Mouse (Mus musculus): ENCODE results near the gene Mcrip2.
"Not testable (repeated sequence)": the region's sequence is repeated elsewhere in the genome, so short reads cannot be mapped to it uniquely, and the experiment has no call there.

The Mcrip2 gene

DNA sequence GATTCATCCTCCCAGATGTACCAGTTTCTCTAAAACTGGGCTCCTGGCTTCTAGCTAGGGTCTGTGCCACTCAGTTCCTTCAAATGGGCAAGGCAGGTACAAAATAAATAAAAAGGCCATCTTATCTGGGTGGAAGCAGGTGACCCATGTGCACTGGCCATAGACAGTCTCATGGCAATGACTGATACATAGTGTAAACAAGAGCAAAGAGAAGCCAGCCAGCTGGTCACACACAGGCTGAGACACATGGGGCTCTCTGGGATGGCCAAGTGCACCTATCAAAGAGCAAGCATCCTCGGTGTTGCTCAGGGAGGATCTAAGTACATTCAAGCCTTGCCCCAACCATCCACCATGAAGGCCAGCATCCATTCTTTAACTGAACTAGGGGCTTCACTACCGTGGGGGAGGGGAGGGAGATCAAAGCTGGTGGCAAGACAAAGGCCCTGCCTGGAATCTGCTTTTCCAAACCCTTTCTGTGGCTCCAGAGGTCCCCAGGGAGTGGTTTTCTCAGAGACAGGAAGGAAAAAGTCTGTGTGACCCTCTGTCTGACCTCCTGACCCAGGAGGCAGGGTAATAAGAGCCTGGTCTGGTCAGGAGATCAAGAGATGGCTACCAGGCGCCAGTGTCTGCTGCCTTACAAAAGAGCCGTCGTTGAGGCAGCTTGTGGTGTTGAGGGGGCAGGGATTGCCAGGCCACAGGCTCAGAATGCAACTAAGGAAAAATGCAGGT is 12.5 kb upstream of the Mcrip2 start:
- DNase-seq (ENCODE audit: low read depth), result no peak

DNA sequence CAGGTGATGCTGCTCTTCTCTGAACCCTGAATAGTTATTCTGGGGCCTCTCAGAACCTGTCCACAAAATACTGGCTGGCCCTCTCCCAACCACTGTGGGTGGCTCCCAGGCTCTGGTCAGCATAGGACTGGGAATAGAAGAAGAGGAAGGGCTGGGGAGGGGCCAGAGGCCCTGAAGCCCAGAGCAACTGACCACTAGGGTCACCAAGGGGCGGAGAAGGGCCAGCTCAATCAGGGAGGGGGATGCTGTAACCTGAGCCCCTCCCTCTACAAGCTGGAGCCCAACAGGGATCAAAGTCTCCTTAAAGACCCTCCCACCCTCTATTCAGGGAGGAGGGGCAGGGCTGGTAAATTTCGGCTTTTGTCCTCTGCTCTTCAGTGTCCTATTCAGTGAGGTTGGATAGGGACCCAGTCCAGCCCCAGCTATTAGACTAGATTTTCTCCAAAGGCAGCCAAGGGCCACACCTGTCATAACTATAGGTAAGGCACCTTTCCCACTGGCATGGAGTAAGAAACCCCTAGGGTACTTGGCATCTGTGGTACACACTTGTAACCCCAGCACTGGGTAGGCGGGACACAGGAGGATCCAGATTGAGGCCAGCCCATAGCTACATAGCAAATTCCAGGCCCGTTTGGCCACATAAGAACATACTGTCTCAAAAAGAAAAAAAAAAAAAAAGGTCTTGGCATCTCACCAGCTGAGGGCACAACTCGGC is 11.8 kb upstream of the Mcrip2 start, which contains the start of gene Wfikkn1:
Gene Wfikkn1 (minus strand): TSS at position 663 of the 715 bp plus-strand sequence.
- no peak for DNase-seq (ENCODE audit: low read depth)

GRCm38 (mm10) chr17:25879750-25880149 is 11.2 kb upstream of the Mcrip2 start:
- no peak for DNase-seq (ENCODE audit: low read depth)

DNA sequence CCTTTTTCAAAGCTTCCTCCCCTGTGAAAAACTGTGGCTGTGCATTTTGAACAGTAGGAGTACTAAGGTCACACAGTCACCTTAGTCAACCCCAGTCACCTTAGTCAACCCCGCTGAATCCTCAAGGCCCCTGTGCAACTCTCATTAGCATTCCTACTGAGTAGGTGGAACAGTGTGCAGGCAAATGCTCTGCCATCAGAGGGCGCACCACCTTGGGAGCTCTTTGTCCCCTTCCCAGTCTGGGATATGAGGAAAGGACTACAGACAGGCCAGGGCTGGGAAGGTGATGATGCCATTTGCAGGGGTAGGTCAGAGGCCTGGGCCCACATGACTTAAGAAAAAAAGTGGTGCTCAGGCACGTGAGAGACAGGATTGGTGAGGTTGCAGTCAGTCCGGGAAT is 10.7 kb upstream of the Mcrip2 start:
- no peak for DNase-seq (ENCODE audit: low read depth)

GRCm38 (mm10) chr17:25878611-25879180 is 10.1 kb upstream of the Mcrip2 start:
- no peak for DNase-seq (ENCODE audit: low read depth)

DNA sequence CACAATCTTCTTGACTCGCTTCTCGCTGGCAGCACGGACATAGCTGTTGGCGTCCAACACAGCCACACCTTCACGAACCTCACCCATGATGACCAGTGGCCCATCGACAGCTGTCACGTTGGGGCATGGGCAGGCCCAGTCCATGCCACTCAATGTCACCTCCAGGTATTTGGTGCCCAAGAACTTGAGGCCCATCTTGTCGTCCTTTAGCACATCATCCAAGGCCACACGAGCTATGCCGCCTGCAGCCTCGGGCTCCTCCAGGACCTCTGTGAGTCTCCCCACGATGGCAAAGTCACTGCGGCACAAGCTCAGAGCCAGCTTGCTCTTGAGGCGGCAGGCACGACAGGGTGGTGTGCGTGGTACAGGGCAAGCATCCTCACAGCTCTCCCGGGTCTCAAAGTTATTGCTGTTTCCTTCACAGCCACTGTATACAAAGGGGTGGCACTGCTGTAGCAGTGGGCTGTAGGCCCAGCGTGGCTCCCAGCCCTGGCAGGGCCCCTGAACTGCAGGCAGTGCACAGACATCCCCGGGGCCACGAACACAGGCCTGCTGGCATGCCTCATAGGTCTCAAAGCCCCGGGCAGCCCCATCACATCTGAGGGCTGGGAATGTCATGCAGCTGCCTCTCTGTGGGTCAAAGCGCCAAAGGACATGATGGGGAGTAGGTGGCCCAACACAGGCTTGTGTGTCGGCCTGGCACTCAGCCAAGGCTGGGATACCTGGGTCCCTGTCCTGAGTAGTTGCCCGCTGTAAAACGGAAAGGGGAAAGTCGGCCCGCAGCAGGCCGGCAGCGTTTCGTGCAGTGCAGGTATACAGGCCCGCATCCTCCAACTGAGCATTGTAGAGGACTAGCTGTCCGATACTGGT is 9.4 kb upstream of the Mcrip2 start:
- DNase-seq (ENCODE audit: low read depth), result no peak

GRCm38 (mm10) chr17:25877025-25877424 is 8.5 kb upstream of the Mcrip2 start:
- DNase-seq (ENCODE audit: low read depth), result no peak

DNA sequence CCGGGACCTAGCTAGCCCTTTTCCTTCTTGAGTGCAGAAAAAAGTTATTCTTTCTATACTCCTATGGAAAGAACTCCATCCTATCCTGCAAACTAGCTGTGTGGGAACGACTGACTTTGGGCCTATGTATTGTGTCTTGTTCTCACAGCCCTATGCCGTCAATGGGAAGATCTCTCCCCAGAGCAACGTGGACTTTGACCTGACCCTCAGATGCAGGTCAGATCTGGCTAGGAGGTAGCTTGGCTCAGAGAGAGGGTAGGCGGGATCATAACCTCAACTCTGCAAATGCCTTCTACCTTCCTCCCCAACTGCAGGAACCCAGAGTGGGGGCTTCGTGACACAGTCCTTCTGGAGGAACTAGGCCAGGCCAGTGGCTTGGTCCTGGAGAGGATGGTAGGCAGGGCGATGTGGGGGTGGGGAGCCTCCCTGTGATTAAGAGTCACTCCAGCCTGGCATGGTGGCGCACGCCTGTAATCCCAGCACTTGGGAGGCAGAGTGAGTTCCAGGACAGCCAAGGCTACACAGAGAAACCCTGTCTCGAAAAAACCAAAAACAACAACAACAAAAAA is 7.9 kb upstream of the Mcrip2 start:
- DNase-seq (ENCODE audit: low read depth), result no peak

DNA sequence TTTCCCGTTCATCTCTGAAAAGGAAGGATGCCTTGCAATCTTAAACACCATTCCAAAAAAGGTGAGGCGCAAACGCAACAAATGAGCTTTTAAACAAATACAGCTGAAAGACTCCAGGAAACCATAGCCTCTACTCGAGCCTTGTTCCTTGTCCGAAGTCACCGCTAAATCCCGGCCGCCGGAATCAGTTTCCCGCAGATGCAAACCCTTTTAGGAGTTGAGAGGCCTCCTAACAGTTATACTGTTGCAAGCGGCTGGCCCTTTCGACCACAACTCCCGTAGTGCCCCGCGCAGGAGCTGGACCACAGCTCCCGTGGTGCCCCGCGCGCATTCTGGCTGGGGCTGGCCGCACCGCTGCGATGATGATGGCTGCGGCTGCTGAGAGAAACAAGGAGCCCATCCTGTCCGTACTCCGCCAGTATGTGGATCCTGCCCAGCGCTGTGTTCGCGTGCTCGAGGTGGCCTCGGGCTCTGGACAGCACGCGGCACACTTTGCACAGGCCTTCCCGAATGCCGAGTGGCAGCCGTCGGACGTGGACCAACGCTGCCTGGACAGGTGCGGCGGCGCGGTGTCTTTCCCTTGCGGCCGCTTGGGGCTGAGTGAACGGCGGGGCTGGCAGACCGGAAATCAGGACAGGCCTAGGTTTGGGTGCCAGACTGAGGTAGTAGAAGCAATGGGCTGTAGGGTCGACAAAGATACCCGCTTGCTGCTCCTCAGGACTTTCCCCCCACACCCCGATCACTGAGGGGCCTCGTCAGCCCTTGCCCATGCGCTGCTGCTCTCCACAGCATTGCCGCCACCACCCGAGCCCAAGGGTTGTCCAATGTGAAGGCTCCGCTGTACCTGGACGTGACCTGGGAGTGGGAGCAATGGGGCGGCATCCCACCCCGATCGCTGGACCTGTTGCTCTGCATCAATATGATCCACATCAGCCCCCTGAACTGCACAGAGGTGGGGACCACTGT is 6.9 kb upstream of the Mcrip2 start:
- DNase-seq (ENCODE audit: low read depth), result peak; percentile 71

DNA sequence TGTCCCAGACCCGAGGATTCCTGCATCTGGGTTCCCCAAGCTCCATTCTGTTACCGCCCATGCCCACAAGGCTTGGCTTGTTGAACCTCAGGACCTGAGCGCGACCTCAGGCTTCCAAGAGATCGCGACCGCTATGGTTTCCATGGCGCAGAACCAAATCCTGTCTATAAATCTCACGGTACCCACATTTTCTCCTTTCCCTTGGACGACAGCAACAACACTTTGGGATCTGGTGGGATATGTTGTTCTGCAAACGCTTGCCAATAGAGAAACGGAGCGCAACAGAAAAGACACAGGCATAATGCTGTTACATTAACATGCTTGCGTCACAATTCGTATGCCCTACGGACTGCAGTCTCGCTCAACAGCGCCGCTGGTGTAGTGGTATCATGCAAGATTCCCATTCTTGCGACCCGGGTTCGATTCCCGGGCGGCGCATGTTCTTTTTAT is 6.2 kb upstream of the Mcrip2 start, which contains the start of gene Mettl26:
Gene Mettl26 (plus strand): TSS at position 354 of the 450 bp plus-strand sequence.
- peak; percentile 88 for DNase-seq (ENCODE audit: low read depth)

- DNase-seq (ENCODE audit: low read depth), result no peak
Measured at GRCm38 (mm10) chr17:25874148-25874720, 5.7 kb upstream of the Mcrip2 start.

GRCm38 (mm10) chr17:25873405-25874147 is 5.0 kb upstream of the Mcrip2 start:
- DNase-seq (ENCODE audit: low read depth), result no peak

GRCm38 (mm10) chr17:25872676-25873075 is 4.1 kb upstream of the Mcrip2 start:
- DNase-seq (ENCODE audit: low read depth), result no peak

DNA sequence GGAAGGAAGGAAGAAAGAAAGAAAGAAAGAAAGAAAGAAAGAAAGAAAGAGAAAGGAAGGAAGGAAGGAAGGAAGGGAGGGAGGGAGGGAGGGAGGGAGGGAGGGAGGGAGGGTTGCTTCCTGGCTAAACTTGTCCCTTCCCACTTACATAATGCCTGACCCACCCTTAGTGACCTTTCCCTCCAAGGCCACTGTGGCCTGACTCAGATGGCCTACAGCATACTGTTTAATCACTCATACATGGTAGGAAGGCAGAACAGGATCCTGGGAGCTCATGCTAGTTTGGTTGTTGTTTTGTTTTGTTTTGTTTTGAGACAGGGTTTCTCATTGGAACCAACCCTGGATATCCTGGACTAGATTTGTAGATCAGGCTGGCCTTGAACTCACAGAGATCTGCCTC is 3.0 kb upstream of the Mcrip2 start:
- DNase-seq (ENCODE audit: low read depth), result not testable (repeated sequence)

DNA sequence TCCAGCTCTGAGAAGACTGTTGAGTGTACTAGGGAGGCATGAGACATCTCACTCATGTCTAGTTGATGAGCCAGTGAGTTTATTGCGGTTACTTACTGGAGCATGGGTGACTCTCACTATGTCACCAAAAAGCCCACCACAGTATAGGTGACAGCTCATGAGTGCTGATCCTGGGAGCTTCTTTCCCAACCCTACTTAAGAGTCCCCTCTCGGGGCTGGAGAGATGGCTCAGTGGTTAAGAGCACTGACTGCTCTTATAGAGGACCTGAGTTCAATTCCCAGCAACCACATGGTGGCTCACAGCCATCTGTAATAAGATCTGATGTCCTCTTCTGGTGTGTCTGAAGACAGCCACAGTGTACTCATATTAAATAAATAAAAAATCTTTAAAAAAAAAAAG is 1.4 kb upstream of the Mcrip2 start:
- DNase-seq (ENCODE audit: low read depth), result no peak

- no peak for DNase-seq (ENCODE audit: low read depth)
Measured at GRCm38 (mm10) chr17:25869498-25869897, 934 bp upstream of the Mcrip2 start.

DNA sequence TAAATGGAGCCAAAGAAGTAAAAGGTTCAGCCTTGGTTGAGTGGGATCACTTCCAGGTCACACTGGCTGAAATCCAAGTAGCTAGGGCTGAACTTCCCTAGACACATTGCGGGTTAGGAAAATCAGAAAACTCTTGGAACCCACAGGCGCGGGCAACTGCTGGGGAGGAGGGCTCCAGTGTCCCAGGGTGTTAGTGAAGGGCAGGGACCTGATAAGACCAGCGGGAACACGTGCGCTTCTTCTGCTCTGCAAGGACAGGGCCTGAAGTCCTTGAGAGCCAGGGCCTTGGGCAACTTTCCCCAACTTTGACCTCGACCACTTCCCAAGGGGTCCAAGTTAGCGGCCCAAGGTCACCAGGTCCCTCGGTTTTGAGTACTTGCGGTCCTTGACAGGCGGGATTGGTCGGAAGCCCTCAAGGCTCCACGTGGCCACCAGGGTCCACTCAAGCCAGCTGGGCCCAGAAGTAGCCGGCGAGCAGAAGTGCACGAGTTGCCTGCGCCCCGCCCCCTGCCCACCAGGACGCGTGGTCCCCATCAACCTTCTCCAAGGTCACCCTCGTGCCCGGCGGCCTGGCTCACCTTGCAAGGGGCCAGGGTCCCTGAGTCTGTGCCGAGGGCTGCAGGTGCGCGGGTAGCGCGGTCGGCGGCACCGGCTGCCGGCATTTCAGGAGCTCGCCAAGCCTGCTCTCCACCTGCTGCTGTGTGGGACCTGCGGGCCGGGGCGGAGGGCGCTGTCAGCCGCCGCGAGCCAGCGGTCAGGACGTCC is 546 bp downstream of the Mcrip2 start:
- no peak for DNase-seq (ENCODE audit: low read depth)

DNA sequence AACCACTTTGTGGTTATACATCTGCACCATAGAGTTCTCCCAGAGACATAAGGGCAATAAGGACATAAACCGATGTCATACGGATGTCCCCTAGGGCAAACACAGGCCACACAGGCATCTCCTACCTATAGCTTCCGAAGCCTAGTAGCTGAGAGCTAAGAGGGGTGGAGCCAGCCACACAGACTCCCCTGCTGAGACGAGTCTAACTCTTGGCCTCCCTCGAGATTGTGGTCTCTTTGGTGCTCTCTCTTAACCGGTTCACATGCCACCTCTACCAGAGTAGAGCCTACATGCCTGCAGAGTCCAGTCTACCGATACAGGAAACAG is 1.1 kb downstream of the Mcrip2 start:
- no peak for DNase-seq (ENCODE audit: low read depth)

DNA sequence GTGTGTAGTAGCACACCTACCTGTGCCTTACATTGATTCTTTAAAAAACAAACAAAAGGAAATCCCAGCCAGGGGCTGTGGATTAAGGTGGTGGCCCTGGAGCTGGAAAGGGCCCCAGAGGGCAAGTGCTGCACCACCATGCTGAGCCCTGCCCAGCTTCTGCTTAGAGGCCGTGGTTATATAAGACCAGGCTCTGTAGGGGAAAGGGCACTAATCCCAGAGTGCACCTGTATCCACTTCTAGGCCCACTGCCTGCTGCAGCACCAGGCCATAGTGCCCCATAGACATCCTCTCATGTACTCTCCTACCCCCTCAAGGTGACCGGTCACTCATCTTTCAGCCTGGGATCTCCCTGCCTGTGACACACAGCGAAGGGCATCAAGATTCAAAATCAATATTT is 2.4 kb downstream of the Mcrip2 start:
- no peak for DNase-seq (ENCODE audit: low read depth)

All from c-Kit-positive CD71-negative TER-119-negative erythroid progenitor cells, embryonic 14.5 days (primary cell).